In genomic region chr15:71275876-71276565, GRCm38 (mm10) we compare ENCODE assay signal across 24 mouse cellular contexts.
DNase-seq lines count a peak whose midpoint lies in the region; ATAC-seq and TF ChIP-seq lines count a peak whose summit lies in the region.
"Had no signal": no experiment of that assay in that cellular context is flagged by ENCODE, and none has a peak within 500 bp of the region (broad histone marks: within the 10 kb centered on the region; RNA-seq: fewer than 3 reads in every experiment).

No protein-coding gene starts in this region.

- H3K27me3 ChIP-seq in midbrain, embryonic 12.5 days: no peaks in the 10 kb centered on the region
- no peaks in the 10 kb centered on the region for H3K27me3 ChIP-seq in midbrain, embryonic 11.5 days (ENCODE audit: control insufficient read depth, insufficient read depth, low read length)
- H3K27me3 ChIP-seq in forebrain, postnatal 0 days (ENCODE audit: insufficient read depth, low read length): no peaks in the 10 kb centered on the region
- H3K27me3 ChIP-seq in midbrain, embryonic 14.5 days (ENCODE audit: control insufficient read depth, insufficient read depth, low read length): no peaks in the 10 kb centered on the region
- H3K27me3 ChIP-seq in neural tube, embryonic 15.5 days (replicated peaks): no peaks in the 10 kb centered on the region
- H3K27me3 ChIP-seq: embryonic facial prominence, embryonic 15.5 days; heart, embryonic 13.5 days; limb, embryonic 12.5 days; liver, embryonic 12.5 days; stomach, embryonic 15.5 days had no signal

- peak; percentile 72 for ATAC-seq in midbrain, embryonic 12.5 days (ENCODE audit: low FRiP score, low read depth)
- no peak for ATAC-seq in midbrain, embryonic 11.5 days (ENCODE audit: low FRiP score)
- ATAC-seq in forebrain, postnatal 0 days: peak; percentile 81; the same call in 1 of the 2 replicates
- peak; percentile 85 for ATAC-seq in midbrain, embryonic 14.5 days (ENCODE audit: low FRiP score, low TSS enrichment)
- peak; percentile 28; the same call in 1 of the 2 replicates for ATAC-seq in neural tube, embryonic 15.5 days (ENCODE audit: low FRiP score)
- ATAC-seq: intestine, postnatal 0 days; liver, embryonic 12.5 days had no signal

- H3K4me3 ChIP-seq in midbrain, embryonic 12.5 days: no peak overlapping the region
- no peak overlapping the region for H3K4me3 ChIP-seq in midbrain, embryonic 11.5 days (ENCODE audit: low read depth, low read length)
- H3K4me3 ChIP-seq in forebrain, postnatal 0 days (ENCODE audit: low read depth, low read length): no peak overlapping the region
- no peak overlapping the region for H3K4me3 ChIP-seq in midbrain, embryonic 14.5 days (replicated peaks; ENCODE audit: low read depth, low read length)
- H3K4me3 ChIP-seq in neural tube, embryonic 15.5 days (replicated peaks): no peak overlapping the region
- H3K4me3 ChIP-seq: embryonic facial prominence, embryonic 15.5 days; heart, adult 2 months; heart, embryonic 13.5 days; layer of hippocampus, adult 2 months; limb, embryonic 12.5 days; liver, embryonic 12.5 days; stomach, embryonic 15.5 days had no signal

- no peaks in the 10 kb centered on the region for H3K9me3 ChIP-seq in midbrain, embryonic 12.5 days
- H3K9me3 ChIP-seq in midbrain, embryonic 11.5 days (ENCODE audit: control insufficient read depth, low read length): no peaks in the 10 kb centered on the region
- H3K9me3 ChIP-seq in forebrain, postnatal 0 days (ENCODE audit: low read length): no peaks in the 10 kb centered on the region
- H3K9me3 ChIP-seq in midbrain, embryonic 14.5 days (ENCODE audit: control insufficient read depth, low read length): no peaks in the 10 kb centered on the region
- no peaks in the 10 kb centered on the region for H3K9me3 ChIP-seq in neural tube, embryonic 15.5 days (replicated peaks)
- H3K9me3 ChIP-seq: embryonic facial prominence, embryonic 15.5 days; heart, embryonic 13.5 days; limb, embryonic 12.5 days; liver, embryonic 12.5 days; stomach, embryonic 15.5 days had no signal

- no peak overlapping the region for H3K27ac ChIP-seq in midbrain, embryonic 12.5 days (replicated peaks)
- no peak overlapping the region for H3K27ac ChIP-seq in midbrain, embryonic 11.5 days (ENCODE audit: low read depth, low read length)
- no peak overlapping the region for H3K27ac ChIP-seq in forebrain, postnatal 0 days (ENCODE audit: low read depth, low read length)
- no peak overlapping the region for H3K27ac ChIP-seq in midbrain, embryonic 14.5 days (replicated peaks; ENCODE audit: low read depth, low read length)
- H3K27ac ChIP-seq in neural tube, embryonic 15.5 days (replicated peaks): no peak overlapping the region
- H3K27ac ChIP-seq: embryonic facial prominence, embryonic 15.5 days; heart, adult 2 months; heart, embryonic 13.5 days; layer of hippocampus, adult 2 months; limb, embryonic 12.5 days; liver, embryonic 12.5 days; stomach, embryonic 15.5 days had no signal

- 85% methylated on average over 2 of the region's 2 CpGs for WGBS in midbrain, embryonic 12.5 days
- 100% methylated on average over 2 of the region's 2 CpGs for WGBS in midbrain, embryonic 11.5 days
- WGBS in forebrain, postnatal 0 days: 74% methylated on average over 2 of the region's 2 CpGs
- WGBS in midbrain, embryonic 14.5 days: 60% methylated on average over 2 of the region's 2 CpGs
- WGBS in neural tube, embryonic 15.5 days: 73% methylated on average over 2 of the region's 2 CpGs

- DNase-seq in midbrain, embryonic 11.5 days (ENCODE audit: low spot score, missing footprints): no peak
- peak; percentile 25 for DNase-seq in forebrain, postnatal 0 days
- peak; percentile 74 for DNase-seq in midbrain, embryonic 14.5 days
- DNase-seq in gastrocnemius, adult 18-20 months (ENCODE audit: low spot score): no peak
- no peak for DNase-seq in ovary, adult 18-20 months (ENCODE audit: low spot score)
- DNase-seq: adrenal gland, postnatal 14 days; cerebellum, adult 9-10 months; gastrocnemius, postnatal 25 days; heart, adult 2 months; heart, postnatal 14 days; kidney, postnatal 25 days; lung, adult 18-20 months; lung, postnatal 10 days; right cerebral cortex, adult 18-20 months; thymus, postnatal 25 days had no signal

- H3K36me3 ChIP-seq in midbrain, embryonic 12.5 days: no peaks in the 10 kb centered on the region
- H3K36me3 ChIP-seq in midbrain, embryonic 11.5 days (ENCODE audit: control insufficient read depth, insufficient read depth, low read length): no peaks in the 10 kb centered on the region
- H3K36me3 ChIP-seq in forebrain, postnatal 0 days (ENCODE audit: insufficient read depth): no peaks in the 10 kb centered on the region
- H3K36me3 ChIP-seq in midbrain, embryonic 14.5 days (ENCODE audit: control insufficient read depth, insufficient read depth, low read length): no peaks in the 10 kb centered on the region
- H3K36me3 ChIP-seq in neural tube, embryonic 15.5 days: no peaks in the 10 kb centered on the region
- H3K36me3 ChIP-seq: embryonic facial prominence, embryonic 15.5 days; heart, embryonic 13.5 days; limb, embryonic 12.5 days; liver, embryonic 12.5 days; stomach, embryonic 15.5 days had no signal

- H3K4me1 ChIP-seq in midbrain, embryonic 12.5 days: no peaks in the 10 kb centered on the region
- H3K4me1 ChIP-seq in midbrain, embryonic 11.5 days (ENCODE audit: control insufficient read depth, insufficient read depth, low read length): no peaks in the 10 kb centered on the region
- no peaks in the 10 kb centered on the region for H3K4me1 ChIP-seq in forebrain, postnatal 0 days (ENCODE audit: insufficient read depth)
- H3K4me1 ChIP-seq in midbrain, embryonic 14.5 days (ENCODE audit: control insufficient read depth, insufficient read depth, low read length): no peaks in the 10 kb centered on the region
- H3K4me1 ChIP-seq in neural tube, embryonic 15.5 days: no peaks in the 10 kb centered on the region
- H3K4me1 ChIP-seq: embryonic facial prominence, embryonic 15.5 days; heart, embryonic 13.5 days; limb, embryonic 12.5 days; liver, embryonic 12.5 days; stomach, embryonic 15.5 days had no signal

- no peak overlapping the region for H3K9ac ChIP-seq in midbrain, embryonic 12.5 days (replicated peaks)
- H3K9ac ChIP-seq in midbrain, embryonic 11.5 days (ENCODE audit: low read length): no peak overlapping the region
- H3K9ac ChIP-seq in forebrain, postnatal 0 days: no peak overlapping the region
- H3K9ac ChIP-seq in midbrain, embryonic 14.5 days (replicated peaks; ENCODE audit: low read length): no peak overlapping the region
- H3K9ac ChIP-seq in neural tube, embryonic 15.5 days (replicated peaks): no peak overlapping the region
- H3K9ac ChIP-seq: embryonic facial prominence, embryonic 15.5 days; heart, embryonic 13.5 days; limb, embryonic 12.5 days; liver, embryonic 12.5 days; stomach, embryonic 15.5 days had no signal

- H3K4me2 ChIP-seq in midbrain, embryonic 12.5 days (replicated peaks): no peak overlapping the region
- H3K4me2 ChIP-seq in midbrain, embryonic 11.5 days: no peak overlapping the region
- H3K4me2 ChIP-seq in forebrain, postnatal 0 days (ENCODE audit: low read depth): no peak overlapping the region
- no peak overlapping the region for H3K4me2 ChIP-seq in midbrain, embryonic 14.5 days (ENCODE audit: low read length)
- H3K4me2 ChIP-seq in neural tube, embryonic 15.5 days: no peak overlapping the region
- H3K4me2 ChIP-seq: embryonic facial prominence, embryonic 15.5 days; heart, embryonic 13.5 days; limb, embryonic 12.5 days; liver, embryonic 12.5 days; stomach, embryonic 15.5 days had no signal

- no peak for TF ChIP-seq CTCF in forebrain, postnatal 0 days (IDR thresholded peaks at IDR 0.05; ENCODE audit: low read depth)

Comparison
In these comparisons a context has a peak if more than half of its experiments do, and no peak if none do; other contexts are left out.
1. DNase-seq: peak in forebrain, postnatal 0 days (single experiment) and midbrain, embryonic 14.5 days (single experiment); none in midbrain, embryonic 11.5 days (single experiment), gastrocnemius, adult 18-20 months (single experiment) and ovary, adult 18-20 months (single experiment).